Mouse (Mus musculus): ENCODE data around the gene Slc44a5.

DNA sequence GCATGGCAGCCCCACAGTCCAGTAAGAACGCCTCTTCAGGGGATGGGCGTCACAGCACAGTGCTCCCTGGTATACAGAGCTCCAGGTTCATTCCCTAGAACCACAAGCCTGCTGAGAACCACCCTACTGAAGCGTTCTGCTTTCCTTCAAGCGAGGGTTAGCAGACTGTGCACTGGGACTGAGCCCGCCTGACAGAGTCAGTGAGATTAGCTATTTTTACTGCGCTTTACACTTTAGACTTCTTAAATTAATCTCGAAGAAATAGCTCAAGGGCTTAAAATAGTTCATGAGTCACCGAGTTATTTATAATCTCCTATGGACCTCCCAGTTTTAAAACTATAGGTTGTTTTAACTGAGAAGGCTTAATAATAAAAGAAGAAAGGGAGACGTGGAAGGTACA, 37.4 kb upstream of the Slc44a5 start:
- TF ChIP-seq ZC3H11A (IDR thresholded peaks at IDR 0.05; ENCODE audit: borderline replicate concordance, low read depth, low read length): no peak
- TF ChIP-seq MAFK (IDR thresholded peaks at IDR 0.05; ENCODE audit: insufficient read depth, low read depth, low read length): no peak
- TF ChIP-seq HCFC1 (IDR thresholded peaks at IDR 0.05; ENCODE audit: borderline replicate concordance, insufficient read depth, low read length): no peak
- TF ChIP-seq ZNF384 (IDR thresholded peaks at IDR 0.05; ENCODE audit: low read depth, low read length): no peak
- no peak for TF ChIP-seq CHD2 (IDR thresholded peaks at IDR 0.05; ENCODE audit: low read depth, low read length)
